Mouse (Mus musculus) CH12.LX (cell line): ENCODE data around the gene Rpgr.

Experiments
- CTCF ChIP-seq, 2 experiments: IDR thresholded peaks in 1 of 2; conservative IDR thresholded peaks in 1 of 2; 2 replicates each; pipeline ENCODE4 v1.5.1; 2011 to 2012; ENCODE audit warnings: low read depth in 2 of 2, low read length in 2 of 2, improper control_type of control experiment in 1 of 2, inconsistent platforms in 1 of 2, mild to moderate bottlenecking in 1 of 2, moderate library complexity in 1 of 2
- JUND ChIP-seq: conservative IDR thresholded peaks from 2 replicates; pipeline ENCODE4 v1.6.1; 2011; ENCODE audit warnings: low read depth, low read length, improper control_type of control experiment
- MYC ChIP-seq: IDR thresholded peaks from 2 replicates; pipeline ENCODE4 v1.6.1; 2011; ENCODE audit warnings: low read depth, mild to moderate bottlenecking, improper control_type of control experiment, low read length
- NELFE ChIP-seq: IDR thresholded peaks from 2 replicates; pipeline ENCODE4 v1.6.1; 2011; ENCODE audit warnings: low read depth, low read length, improper control_type of control experiment
- POLR2AphosphoS2 ChIP-seq: IDR thresholded peaks from 2 replicates; pipeline ENCODE4 v1.6.1; 2011; ENCODE audit warnings: low read depth, low read length, improper control_type of control experiment
- SIN3A ChIP-seq: IDR thresholded peaks from 2 replicates; pipeline ENCODE4 v1.6.1; 2012; ENCODE audit warnings: low read length, improper control_type of control experiment, inconsistent platforms
- ZC3H11A ChIP-seq: IDR thresholded peaks from 2 replicates; pipeline ENCODE4 v1.6.1; 2012; ENCODE audit warnings: low read depth, mild to moderate bottlenecking, inconsistent platforms, low read length, improper control_type of control experiment

- TF ChIP-seq CTCF (conservative IDR thresholded peaks at IDR 0.05 in 1 of 2, IDR thresholded peaks at IDR 0.05 in 1 of 2; ENCODE audit: low read depth in 2 of 2, low read length in 2 of 2) = no peak
- TF ChIP-seq JUND = no peak
- no peak for TF ChIP-seq ZC3H11A
- TF ChIP-seq NELFE = no peak
- no peak for TF ChIP-seq SIN3A
- TF ChIP-seq POLR2AphosphoS2 = no peak
- no peak for TF ChIP-seq MYC
Observed at GRCm38 (mm10) chrX:10239515-10239914, 22.8 kb upstream of the Rpgr start.
